Mouse (Mus musculus) lung, postnatal 14 days (tissue): Measurements from ENCODE around the gene Myh10.
"Not testable (repeated sequence)": the region's sequence is repeated elsewhere in the genome, so short reads cannot be mapped to it uniquely, and the experiment has no call there.

Experiments
- DNase-seq: peaks from one replicate; pipeline ENCODE4 v3.0.0; 2021

Myh10 gene

DNA sequence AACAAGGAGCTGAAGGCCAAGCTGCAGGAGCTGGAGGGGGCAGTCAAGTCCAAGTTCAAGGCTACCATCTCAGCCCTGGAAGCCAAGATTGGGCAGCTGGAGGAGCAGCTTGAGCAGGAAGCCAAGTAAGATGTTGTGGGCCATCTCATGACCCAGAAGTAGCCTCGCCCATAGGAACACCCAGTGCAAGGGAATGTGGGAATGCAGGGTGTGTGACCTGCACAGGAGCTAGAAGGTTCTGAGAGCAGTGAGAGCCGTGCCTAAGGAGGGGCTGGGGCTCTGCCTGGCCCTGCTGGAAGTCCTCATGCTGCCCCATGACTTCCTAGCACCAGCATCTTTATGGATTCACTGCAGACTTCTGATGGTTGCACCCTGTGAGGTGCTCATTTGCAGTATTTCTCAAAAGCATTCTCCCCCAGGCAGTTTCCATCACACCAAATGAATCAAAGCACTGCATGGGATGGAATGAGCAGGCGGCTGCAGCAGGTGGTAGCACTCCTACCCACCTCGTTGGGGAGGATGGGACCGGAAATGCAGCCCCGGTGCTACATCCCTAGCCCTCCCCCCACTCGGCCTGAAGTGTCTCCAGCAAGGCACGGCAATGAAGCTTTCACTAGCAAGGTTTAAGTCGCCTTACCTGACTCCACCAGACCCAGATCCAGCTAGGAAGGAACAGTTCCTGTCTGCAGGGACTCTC, 120.7 kb downstream of the Myh10 start:
- no peak for DNase-seq

DNA sequence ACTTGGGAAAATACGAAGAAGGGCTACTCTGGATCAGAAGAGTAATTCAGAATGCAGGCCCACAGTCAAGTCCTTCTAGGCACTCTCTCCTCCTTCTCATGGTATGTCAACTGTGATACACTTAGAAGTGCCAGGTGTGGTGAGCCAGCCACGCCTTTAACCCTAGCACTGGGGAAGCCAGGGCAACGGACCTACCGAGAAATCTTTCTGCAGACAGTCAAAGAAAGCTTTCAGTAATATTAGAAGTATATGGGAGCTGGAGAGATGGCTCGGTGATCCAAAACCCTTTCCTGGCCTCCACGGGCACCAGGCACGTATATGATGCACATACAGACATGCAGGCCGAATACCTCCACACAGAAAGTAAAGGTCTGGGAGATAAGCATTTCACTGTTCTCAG, 127.1 kb downstream of the Myh10 start:
- DNase-seq: no peak

DNA sequence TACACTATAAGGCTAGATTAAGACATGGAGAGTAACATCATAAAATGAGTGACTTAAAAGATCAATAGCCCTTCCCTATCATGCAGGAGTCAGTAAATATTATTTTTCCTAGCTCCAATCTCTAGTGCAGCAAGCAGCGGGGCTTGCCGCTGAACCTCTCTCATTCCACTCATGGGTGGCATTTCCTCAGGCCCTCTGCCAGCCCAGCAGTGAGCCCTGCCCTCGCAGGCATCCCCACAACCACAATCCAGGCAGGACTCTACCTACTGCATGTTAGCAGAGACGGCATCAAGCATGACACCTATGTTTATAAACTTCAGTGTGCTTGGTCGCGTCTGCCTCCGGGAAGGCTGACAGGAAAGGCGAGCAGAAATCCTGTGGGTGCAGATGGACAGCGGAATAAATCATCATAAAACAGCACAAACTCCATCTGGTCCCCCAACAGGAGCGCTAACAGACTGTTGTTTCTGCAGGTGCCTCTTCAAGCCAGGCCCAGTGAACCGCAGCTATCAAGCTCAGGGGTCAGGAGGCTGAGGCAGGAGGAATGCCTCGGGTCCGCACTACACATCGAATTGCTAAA, 128.0 kb downstream of the Myh10 start:
- no peak for DNase-seq

DNA sequence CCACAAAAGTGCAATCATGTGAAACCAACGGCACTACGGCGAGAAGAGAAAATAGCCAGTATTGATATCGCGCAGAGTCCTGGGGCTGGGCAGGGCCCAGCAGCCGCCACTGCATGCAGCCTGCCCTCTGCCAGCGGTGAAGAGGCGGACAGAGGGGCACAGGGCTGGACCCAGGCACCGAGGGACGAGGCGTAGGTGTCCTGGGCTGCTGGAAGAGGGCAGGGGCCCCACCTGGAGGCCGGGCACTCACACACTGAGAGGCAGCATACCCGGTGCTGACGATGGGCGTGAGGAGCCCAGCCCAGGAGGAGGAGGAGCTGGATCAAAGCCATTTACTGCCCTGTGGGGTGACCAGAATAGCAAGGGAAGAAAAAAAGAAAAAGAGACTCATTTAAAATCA, 131.0 kb downstream of the Myh10 start:
- DNase-seq: no peak

DNA sequence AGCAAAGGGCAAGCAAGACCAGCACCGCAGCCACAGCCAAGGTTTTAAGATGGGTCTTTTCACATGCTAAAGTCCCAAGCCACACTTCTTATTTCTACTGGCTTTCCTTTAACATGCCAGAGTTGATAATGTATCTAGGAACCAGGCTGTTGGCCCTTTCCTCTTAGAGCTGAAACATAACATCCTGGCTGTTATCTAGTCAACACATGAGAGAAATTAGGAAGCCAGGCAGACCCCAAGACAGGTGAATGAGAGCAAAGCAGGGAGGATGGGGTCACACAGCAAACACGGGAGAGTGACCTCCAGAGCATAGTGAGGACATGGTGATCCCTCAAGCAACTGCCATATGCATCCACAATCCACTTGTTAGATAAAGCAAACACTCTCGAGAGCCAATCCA, 135.4 kb downstream of the Myh10 start:
- DNase-seq: no peak

DNA sequence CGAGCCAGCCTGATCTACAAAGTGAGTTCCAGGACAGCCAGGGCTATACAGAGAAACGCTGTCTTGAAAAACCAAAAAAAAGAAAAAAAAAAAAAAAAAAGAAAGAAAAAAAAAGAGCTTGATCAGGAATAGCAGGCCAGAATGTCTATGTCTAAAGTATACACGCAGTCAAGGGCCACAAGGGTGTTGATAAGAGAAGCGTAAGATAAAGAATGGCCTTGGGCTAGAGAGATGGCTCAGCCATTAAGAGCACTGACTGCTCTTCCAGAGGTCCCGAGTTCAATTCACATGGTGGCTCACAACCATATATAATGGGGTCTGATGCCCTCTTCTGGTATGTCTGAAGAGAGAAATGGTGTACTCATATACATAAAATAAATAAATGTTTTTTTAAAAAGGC, 140.2 kb downstream of the Myh10 start:
- not testable (repeated sequence) for DNase-seq

DNA sequence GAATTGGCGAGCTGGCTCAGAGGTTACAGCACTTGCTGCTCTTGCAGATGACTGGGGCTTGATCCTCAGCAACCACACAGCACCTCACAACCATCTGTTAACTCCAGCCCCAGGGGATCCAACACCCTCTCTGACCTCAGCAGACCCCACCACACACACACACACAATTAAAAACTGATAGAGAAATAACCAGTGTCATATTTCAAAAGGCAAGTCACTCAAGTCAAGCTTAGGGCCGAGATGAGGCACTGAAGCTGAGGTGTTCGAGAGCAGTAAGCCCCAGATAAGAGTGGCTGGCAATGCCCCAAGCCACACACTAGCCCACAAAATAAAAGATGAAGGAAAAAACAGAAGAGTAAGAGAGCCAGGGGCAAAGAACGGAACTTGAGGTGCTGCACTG, 141.4 kb downstream of the Myh10 start:
- DNase-seq: no peak

DNA sequence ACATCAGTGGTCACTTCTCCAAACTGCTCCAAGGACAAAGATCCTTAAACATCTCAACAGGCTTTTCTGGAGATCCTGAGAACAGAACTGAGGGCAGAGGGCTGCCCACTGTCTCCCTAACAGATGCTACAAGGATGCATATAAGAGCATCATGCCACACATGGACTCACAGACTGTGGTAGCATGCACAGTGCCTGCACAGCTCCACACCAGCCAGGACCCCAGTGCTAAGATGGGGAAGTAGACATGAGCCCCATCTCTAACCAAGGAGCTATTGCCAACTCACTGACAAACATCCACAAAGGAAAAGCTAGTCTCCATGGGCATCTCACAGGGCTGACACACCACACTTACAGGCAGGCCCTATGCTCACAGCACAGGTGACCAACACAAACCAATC, 142.2 kb downstream of the Myh10 start:
- DNase-seq: no peak

DNA sequence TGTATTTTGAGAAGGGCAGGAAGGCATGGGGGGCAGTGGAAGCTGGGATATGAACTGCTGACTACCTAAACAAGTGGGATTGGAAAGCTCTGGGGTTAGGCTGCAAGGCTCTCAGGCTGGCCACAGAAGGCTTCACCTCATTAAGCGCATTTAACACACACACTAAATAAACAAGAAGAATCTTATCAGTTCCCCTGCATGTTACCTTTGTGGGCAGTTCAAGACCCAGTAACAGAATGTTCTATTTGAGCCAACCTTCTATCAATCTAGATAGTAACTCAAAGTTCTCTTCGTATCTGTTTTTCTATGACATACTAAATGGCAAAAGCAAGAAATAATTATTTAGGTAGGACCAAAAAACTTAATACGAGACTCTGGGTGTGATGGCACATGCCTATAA, 143.7 kb downstream of the Myh10 start:
- no peak for DNase-seq

DNA sequence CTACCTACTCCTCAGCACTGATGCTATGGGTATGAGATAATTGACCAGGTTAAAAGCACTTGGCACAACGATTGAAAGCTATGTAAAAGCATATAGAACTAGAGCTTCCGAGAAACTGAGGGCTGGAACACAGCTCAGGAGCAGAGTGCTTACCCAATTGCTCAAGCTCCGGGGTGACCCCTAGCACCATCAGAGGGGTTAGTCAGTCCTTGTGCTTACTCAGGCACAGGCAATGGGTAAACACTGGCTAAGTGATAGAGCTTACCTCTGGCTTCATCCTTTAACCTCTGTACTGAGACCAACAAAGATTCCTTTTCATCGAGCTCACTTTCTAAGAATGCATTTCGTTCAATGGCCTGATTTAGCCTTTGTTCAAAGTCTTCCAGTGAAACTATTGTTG, 148.2 kb downstream of the Myh10 start:
- no peak for DNase-seq

DNA sequence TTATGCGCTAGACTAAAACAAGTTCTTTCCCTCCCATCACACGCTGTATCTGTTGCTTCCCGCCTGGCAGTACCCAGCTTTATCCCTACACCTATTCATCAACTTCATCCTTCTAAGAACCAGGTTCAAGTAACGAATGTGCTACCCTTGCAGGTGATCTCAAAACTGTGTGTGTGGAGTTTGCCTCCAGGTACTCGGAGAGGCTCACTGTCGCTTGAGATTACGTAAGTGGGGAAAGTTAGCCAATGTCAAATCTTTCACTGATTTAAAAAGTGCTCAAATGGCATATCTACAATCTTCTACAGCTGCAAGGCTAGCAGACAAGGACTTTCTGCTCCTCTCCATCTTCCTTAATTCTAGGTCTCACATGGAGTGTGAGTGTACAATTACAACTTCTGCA, 159.5 kb downstream of the Myh10 start:
- no peak for DNase-seq

DNA sequence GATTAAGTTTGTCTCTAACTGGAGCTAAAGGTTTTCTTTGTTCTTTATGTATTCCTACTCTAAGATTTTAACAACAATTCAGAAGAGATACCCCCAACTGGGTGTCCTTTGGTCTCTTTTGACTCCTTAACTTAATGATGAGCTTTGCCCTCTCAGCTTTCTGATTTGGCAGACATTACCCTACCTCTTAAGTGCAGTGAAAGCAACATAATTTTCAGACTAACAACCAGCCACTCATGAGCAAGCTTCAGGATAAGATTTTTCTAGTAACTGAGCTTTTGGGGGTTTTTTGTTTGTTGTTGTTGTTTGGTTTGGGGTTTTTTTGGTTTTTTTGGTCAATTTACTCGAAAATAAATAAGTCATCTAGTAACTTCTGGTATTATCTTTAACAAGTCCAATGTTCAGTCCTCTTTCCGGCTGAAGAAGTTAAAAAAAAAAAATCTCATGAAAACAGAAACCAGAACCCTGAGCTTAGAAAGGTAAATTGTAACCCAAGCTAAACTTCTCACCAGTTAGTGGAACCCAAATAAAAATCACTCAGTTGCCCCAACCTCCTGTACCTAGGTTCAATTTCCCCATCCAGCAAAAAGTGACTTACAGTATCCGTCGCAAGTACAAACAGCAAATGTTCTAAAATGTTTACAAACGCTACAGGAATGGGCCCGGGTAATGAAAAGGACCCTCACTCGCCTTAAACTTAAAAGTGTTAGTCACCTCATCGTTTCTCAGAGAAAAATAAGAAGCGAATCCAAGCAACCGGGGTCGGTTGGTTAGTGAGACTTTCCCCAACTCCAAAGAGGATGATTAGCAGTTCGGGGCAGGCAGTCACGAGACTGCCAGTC, 160.5 kb downstream of the Myh10 start:
- DNase-seq: no peak

DNA sequence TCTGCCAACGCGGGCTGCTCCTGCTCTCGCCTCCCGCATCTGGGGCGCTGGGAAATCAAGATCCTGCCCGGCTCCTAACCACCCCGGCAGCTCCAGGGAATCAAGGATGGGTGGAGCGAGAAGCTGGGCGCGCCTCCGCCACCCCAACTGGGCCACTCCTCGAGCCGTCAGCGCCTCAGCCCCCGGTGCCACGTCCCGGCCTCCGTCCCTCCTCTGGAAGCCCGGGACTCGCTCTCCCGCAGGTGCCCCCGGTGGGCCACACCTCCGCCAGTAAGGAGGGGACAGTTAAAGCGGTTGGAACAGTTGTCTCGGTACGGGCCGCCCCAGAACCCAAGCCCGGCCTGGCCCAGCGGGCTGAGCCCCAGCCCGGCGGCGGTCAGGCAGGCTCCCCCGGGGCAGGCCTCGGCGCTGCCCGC, 161.1 kb downstream of the Myh10 start:
- peak; percentile 83 for DNase-seq

DNA sequence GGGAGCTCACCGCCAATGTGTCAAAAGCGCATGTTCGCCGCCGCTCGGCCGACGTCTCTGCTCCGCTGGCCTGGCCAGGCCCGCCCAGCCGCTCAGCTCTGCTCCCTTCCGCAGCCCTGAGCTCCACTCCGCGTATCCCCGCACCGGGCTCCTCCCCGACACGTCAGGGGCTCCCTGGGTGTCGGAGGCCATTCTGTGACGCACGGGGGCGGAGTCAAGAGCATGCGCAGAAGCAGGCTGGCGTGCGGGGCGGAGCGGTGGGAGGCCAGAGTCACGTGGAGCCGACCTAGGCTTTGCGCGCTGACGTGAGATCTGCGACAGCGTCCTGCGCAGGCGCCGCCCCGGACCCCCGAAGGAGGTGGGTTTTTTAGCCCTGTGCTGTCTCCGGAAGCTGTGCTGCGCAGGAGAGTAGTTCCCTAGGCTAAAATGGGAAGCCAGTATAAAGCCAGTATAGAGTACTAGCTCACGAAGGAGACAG, 161.6 kb downstream of the Myh10 start:
- DNase-seq: peak; percentile 100

DNA sequence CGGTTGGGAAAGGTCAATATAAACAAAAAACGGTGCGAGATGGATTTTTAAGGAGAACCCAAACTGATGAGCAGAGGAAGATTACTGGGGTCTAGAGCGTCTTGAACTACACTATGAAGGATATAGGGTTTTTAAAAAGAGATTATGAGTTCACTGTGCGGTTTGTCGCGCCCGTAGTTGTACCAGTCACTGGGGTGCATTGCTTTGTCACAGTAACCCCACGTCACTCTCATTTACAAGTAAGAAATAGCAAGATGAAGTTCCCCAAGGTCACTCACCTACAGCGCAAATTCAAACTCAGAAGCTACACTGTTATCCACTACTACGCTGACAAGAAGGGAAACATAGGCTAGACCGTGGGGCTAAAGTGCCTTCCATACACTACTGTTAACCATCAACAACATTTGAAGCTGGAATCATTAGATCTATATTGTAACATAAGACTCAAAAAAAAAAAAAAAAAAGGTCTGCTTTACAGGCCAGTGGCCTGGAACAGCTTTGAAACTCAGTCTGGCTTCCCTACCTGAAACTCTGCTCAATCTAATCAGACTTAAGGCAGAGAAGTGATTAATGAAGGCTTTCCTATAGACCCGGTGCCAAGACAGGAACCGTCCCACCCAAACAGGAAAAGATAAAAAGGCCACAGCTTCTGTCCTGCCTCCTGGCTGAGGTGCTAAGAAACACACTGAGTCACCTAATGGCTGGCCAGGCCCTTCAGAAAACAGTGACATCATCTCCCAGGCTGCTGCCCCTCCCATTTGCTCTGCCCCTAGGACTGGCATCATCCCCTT, 162.4 kb downstream of the Myh10 start:
- DNase-seq: peak; percentile 48

DNA sequence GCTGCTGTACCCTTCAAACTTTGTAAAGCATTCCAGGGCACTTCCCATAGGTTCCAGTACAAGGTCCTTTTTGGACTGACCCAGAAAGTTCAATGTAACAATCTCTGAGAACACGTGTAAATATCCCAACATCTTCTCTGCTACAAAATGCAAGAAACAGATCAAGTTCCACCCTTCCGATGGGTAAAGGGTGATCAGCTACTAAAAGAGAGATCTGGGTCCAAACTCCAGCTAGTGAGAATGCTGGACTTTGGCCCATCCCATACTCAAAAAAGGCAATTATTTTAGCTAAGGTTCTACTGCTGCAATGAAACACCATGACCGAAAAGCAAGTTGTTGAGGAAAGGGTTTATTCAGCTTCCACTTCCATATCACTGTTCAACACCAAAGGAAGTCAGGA, 163.3 kb downstream of the Myh10 start:
- no peak for DNase-seq

DNA sequence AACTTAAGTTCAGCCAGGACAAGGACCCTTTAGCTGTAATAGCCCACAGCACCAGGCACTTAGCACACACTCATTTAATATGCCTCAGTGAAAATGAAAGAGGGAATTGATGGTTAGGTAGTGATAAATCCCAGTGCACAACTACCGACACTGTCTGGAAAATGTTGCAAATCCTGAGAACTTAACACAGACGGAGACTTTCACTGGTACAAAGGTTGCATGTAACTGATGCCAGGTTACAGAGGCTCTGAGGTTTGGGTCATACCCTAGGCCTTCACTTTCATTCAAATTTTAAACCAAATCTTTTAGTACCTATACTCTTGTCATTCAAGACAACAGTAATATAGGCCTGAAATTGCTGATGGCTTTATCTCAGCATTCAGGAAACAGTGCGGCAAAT, 166.0 kb downstream of the Myh10 start:
- no peak for DNase-seq

DNA sequence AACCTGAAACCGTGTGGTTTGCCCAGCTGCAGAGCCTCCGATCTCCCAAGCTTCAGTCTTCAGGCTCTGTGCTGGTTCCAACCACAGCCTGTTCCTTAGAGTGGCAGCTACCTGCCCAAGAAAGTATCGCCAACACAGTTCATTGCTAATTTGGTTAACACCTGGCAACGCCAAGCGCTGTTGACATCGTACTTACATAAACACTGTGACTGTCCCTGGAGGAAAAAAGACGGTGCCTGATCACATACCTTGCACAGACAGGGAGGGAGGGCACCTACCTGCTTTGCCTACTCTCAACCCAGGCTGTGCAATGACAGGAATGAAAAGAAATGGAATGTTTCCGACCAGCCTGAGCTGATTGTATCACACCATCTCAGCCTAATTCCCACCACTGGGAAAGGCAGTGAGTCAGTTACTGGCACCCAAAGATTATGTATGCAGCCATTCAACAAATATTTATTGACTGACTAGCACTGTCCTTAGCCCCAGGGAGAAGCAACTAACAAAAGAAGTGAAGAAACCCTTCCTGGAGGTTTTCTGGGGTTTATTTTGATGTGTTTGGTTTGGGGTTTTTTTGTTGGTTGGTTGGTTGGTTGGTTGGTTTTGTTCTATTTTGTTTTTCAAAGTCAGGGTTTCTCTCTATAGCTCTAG, 168.7 kb downstream of the Myh10 start:
- no peak for DNase-seq

DNA sequence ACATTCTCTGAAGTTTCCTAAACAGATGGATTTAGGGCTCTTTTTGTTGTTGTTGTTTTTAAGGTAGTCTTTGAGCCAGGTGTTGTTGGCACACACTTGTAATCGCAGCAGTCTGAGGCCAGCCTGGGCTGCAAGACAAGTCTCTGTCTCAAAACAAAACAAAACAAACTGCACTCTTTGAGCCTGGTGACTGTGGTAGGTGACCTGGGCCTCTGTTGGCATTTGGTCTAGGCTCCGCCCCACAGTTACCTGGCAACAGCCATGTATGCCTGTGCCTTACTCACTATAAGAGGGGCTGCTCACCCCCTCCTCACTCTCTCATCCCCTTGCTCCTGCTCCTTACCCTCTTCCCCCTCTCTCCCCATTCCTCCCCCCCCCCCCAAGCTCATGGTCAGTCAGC, 170.9 kb downstream of the Myh10 start:
- DNase-seq: no peak

DNA sequence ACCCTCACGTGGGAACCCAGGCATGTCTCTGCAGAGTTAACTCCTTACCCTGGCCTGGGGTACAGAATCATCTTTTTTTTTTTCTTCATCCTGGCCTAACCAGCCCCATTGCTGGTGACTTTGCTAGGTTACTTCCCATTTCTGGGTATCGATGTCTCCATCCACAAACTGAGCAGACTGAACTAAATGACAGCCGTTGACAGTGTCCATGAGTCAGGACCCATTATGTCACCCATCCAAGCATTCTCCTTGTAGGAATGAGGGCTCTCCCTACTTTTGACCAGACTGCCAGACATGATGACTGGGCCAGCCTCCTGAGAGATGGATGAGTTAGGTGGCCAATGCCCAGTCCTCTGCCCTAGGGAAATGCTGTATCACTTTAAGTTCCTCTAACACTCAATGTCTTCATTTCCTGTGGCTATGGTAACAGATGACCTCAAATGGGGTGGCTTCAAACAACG, 172.3 kb downstream of the Myh10 start:
- no peak for DNase-seq

DNA sequence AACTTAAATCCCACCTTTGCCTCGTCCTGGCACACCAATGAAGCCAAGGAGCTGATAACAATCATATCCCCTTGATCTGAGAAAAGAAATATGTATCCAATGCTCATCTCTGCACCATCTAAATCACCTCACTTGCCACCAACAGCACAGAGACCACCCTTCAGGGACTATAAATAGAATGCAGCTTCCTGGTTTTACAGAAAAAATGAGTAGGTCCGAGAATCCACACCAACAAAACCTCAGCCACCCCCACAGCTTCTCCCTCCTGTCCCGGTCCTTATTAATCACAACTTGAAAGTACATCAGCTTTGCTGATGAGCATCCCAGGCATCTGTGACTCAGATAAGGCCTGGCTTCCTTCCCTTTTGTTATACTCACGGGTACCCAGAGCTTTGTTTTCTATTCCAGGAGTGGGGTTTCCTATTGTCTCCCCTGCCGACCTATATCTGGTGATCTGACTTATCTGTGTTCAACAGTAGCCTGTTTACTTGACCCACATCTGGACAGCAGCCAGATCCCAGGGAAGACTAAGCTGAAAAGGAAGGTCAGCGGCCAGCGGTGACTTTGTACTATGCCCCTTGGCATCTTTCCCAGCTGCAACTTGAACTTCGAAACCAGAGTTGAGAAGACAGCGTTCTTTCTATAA, 173.3 kb downstream of the Myh10 start:
- peak; percentile 92 for DNase-seq
